Mouse (Mus musculus) C2C12 (cell line): Measurements from ENCODE around the gene Gm37240.

Source experiments
- CEBPB ChIP-seq: IDR thresholded peaks from one replicate; pipeline ENCODE4 v1.6.1; 2011; ENCODE audit warnings: low read depth, mild to moderate bottlenecking, control low read depth, moderate library complexity
- CTCF ChIP-seq: IDR thresholded peaks from one replicate; pipeline ENCODE4 v1.5.1; 2011; ENCODE audit not compliant: control insufficient read depth, insufficient read depth, insufficient read length
- FOSL1 ChIP-seq: IDR thresholded peaks from one replicate; pipeline ENCODE4 v1.8.0; 2011; ENCODE audit warnings: mild to moderate bottlenecking, low read length; ENCODE audit not compliant: poor library complexity, insufficient read depth, severe bottlenecking
- MAX ChIP-seq: IDR thresholded peaks from one replicate; pipeline ENCODE4 v1.6.1; 2011; ENCODE audit warnings: mild to moderate bottlenecking, control low read depth
- USF1 ChIP-seq: IDR thresholded peaks from one replicate; pipeline ENCODE4 v1.6.1; 2011; ENCODE audit warnings: low read depth, mild to moderate bottlenecking, control low read depth, moderate library complexity

- TF ChIP-seq CTCF (no peak), CEBPB (no peak), MAX (no peak), FOSL1 (no peak), USF1 (no peak)
Observed at GRCm38 (mm10) chr3:85514700-85515099, 372.6 kb downstream of the Gm37240 start.
